Mouse (Mus musculus): Measurements from ENCODE around the gene Olfr160.
A peak's percentile ranks its signal among the peaks of the same experiment; 100 is the strongest.

Olfr160 gene

DNA sequence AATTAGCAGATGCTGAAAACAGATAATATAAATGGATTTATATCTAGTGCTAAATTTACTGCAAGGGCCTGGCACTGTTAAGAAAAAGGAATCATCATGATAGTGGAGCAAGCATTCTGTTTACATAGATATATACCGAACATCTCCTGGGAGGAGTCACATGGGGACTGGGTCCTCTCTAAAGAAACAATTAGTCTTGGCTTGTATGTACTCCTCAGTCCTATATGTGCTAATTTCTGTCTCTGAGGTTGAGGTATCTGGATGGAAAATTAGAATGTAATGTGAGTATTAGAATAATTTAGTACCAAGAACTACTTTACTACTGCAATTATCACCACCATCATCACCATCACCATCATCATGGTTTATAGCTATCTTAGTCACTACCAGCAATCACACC lies at the start of gene Olfr160:
TSS of gene Olfr160 (minus strand) at position 101 of the 400 bp plus-strand sequence.
- no peak for DNase-seq (ENCODE audit: low spot score)

DNA sequence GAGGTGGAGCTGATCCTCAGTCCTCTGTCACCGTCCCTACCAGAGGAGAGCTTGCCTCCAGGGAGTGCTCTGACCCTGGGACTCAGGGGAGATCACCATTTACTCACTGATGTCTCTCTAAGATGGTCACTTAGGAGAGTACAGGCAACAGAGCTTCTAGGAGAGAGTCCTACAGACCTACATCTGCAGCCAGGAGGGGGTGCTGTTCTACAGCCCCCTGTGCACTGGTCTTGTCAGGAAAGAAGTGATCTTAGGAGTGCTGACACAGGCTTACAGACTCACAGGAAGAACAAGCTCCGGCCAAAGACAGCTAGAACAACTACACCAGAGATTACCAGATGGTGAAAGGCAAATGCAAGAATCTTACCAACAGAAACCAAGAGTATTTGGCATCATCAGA lies 46.5 kb upstream of the Olfr160 start:
- DNase-seq (ENCODE audit: low spot score), result no peak

GRCm38 (mm10) chr9:37761728-37762127 lies 45.7 kb upstream of the Olfr160 start:
- no peak for DNase-seq (ENCODE audit: low spot score)

- DNase-seq (ENCODE audit: low spot score), result no peak
These were observed 36.0 kb upstream of the Olfr160 start for GRCm38 (mm10) chr9:37752006-37752405.

DNA sequence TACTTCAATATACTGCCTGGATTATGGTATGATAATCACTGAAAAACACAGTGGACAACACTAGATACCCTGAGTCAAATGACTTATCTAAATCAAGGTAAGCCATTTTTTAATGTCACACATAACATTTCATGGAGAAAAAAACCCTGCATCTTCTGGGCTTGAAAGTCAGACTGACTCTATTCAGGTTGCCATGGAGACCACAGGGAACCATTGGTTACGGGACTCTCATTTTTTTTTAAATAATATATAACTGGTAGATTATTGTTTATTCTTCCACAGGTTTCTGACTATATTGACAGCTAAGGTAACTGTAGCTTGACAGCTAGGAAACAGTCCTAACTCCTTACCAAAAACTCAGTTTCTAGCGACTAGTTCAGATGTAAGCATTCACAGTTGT lies 35.4 kb upstream of the Olfr160 start:
- DNase-seq (ENCODE audit: low spot score), result no peak

DNA sequence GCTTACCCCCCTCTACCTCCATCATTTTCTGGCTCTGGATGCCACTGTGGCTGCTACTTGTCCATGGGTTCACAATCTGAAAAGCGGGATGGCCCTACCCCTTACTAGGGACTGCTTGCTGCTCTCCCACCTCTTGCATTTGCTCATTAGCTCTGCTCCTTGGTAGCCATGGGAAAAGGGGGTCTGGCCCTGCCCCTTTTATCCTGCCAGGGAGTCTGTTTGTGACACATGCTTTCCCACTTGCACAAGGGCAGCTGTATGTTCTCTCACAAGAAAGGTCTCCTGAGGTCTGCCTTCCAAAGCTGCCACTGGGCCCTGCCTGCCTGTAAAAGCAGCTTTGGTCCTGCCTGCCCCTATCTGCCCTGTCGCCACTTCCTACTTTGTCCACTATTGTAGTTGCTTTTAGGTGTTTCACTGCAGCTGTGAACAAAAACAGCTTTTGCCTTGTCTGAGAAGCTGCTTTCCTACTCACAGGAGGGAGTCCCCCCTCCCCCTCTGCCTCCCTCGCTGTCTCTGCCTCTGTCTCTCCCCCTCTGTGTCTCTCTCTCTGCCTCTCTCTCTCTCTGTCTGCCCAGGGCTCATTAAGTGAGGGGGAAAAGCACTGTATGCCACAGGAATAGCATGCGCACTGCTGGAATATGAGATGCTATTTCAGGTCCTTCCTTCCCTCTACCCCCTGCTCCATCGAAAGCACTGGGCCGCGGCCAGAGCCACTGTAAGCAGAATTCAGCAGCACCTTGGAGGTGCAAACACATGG lies 34.4 kb upstream of the Olfr160 start:
- no peak for DNase-seq (ENCODE audit: low spot score)

- no peak for DNase-seq (ENCODE audit: low spot score)
These were observed 28.8 kb upstream of the Olfr160 start, which contains the start of gene Olfr874 for GRCm38 (mm10) chr9:37744806-37745205. Olfr874 (plus strand) TSS chr9:37745106.

DNA sequence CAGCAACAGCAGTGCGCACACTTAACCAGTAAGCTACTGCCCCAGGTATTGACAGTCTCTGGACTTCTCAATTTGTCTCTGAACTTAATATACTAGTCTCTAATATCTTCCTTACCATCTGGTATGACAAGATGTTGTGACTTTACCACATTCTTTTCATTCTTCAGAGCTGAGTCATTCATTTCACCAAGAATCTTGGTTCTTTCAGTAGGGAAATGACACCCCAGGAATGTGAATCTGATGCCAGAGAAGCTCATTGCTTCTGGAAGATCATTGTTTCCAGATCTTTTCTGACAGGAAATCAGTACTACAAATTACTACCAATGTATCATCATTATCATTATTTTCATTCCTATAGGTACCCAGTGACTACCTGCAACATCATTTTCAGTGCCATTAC lies 18.3 kb upstream of the Olfr160 start:
- no peak for DNase-seq (ENCODE audit: low spot score)

- DNase-seq (ENCODE audit: low spot score), result peak; percentile 3
These were observed 25.9 kb downstream of the Olfr160 start for GRCm38 (mm10) chr9:37689970-37690686.

DNA sequence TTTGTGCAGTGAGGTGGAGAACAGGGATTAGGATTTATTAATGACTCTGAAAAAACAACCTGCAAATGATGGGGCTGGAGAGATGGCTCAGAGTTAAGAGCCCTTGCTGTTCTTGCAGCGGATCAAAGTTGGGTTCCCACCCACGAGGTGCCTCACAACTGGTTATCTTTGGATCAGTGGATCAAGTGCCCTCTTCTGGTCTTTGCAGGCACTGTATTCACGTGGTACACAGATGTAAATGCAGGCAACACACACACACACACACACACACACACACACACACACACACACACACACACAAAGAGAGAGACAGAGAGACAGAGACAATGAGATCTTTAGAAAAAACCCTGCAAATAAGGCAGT lies 28.1 kb downstream of the Olfr160 start:
- DNase-seq (ENCODE audit: low spot score), result no peak

DNA sequence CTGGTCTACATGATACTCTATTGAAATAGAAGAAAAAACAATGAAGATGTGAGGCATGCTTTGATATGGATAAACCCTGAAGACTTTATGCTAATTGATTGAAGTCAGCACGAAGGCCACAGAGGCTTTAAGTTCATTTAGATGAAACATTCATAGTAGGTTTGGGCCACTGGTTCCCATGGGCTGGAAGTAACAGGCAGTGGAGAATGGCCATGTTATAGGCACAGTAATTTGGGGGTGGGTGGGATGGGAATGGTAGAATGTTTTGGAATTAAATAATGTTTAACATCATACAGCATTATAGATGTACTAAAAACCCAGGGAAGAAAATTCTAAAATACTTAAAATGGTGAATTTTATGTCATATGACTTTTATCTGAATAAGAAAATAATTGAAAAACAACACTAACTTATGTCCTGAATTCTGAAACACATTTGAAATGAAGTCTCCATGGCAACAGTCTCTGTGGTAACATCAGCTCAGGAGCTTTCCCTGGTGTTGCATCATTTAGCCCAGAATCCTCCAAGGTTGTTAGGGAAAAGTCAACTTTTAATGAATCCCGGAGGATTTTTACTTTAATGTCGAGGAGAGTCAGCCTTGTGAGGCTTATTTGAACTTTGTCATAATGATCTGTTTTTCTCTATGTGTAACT lies 28.6 kb downstream of the Olfr160 start:
- DNase-seq (ENCODE audit: low spot score), result no peak

DNA sequence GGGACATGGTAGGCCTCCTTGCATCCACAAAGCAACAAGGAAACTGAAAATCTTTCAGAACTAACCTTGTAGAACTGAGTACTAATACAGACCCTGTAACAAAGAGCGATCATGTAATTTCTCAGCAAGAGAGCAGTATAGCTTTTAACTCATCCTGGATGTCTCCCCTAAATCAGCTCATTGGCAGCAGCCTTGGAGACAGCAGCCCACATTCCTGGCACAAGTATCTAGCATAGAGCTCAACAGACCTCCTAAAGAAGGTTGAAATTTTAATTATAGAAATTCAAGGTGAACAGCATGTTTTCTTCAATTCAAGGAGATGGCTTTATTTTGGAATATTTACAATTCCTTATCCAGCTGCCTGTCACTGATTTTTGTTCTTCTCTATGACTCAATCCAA lies 34.9 kb downstream of the Olfr160 start:
- DNase-seq (ENCODE audit: low spot score), result no peak

- no peak for DNase-seq (ENCODE audit: low spot score)
These were observed 40.8 kb downstream of the Olfr160 start for GRCm38 (mm10) chr9:37675287-37675686.

GRCm38 (mm10) chr9:37670261-37670660 lies 45.8 kb downstream of the Olfr160 start:
- no peak for DNase-seq (ENCODE audit: low spot score)

DNA sequence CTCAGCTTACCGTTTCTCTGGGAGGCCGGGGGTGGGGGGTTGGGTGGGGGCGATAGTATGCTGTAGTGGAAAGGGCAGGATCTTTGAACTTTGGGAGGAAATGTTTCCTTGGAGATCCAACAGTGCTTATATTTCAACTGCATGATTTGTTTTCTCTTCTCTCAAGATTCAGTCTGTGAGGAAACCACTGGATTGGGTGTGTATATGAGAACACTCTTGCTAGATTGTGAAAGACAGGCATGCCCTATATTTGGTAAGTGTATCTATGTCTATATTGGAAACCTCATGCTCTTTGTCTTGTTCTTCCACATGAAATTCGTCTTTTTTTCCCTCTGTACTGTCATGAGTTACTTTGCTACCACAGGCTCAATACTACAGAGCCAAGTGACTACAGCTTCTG lies 46.4 kb downstream of the Olfr160 start:
- no peak for DNase-seq (ENCODE audit: low spot score)

- no peak for DNase-seq (ENCODE audit: low spot score)
These were observed 46.9 kb downstream of the Olfr160 start, which contains the start of gene Panx3 for GRCm38 (mm10) chr9:37669115-37669514. Panx3 (minus strand) TSS chr9:37669235.

- no peak for DNase-seq (ENCODE audit: low spot score)
These were observed 50.0 kb downstream of the Olfr160 start for GRCm38 (mm10) chr9:37666045-37666444.

DNA sequence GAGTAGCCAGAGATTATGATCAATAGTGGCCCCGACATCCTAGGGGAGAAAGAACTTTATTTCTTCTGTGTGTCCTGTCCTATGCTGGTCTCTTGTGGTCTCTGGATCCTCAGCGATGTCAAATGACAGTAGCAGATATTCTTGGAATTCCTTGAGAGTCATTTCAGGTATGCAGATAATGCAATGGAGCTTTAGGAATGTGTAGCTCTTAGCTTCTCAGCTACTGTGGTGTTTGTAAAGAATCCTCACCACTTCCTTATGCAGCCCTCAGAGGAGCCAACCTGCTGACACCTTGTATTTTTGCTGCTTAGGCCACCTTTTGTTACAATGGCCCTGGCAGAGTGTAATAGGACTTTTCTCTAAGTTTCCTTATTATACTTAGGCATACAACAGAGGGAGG lies 51.4 kb downstream of the Olfr160 start:
- no peak for DNase-seq (ENCODE audit: low spot score)

GRCm38 (mm10) chr9:37663210-37663609 lies 52.8 kb downstream of the Olfr160 start:
- no peak for DNase-seq (ENCODE audit: low spot score)

DNA sequence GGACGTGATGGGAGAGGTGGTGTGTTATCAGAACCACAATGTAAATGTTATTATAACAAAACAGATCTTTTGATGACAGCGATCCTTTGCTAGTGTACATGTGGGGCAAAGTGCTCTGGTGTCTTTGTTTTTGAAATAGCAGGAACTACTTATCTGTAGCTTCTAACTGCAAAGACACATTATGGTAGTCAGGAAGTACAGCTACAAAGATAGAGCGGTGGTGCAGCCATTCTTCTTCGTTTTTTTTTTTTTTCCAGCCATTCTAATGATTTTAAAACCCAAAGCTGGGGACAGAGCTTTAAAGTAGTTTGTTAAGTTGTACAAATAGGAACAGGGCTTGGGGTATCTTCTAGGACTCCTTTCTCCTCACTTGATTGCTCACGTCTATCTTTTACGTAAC lies 56.6 kb downstream of the Olfr160 start:
- DNase-seq (ENCODE audit: low spot score), result no peak

All from c-Kit-positive CD71-positive TER-119-positive erythroid progenitor cells, embryonic 14.5 days (primary cell).